Mouse (Mus musculus) lung, embryonic 15.5 days (tissue): ENCODE data around the gene Stk33. TPM values are rescaled to one million over a fixed set of nuclear protein-coding genes. Genes with fewer than 3 reads are reported as not detected.

Experiments used
- ATAC-seq: fragments of 200-750 bp; cut with Nextera tagmentation; 2 replicates; pipeline ENCODE4 v1.8.0; 2017; ENCODE audit warnings: moderate number of reproducible peaks, borderline replicate concordance; ENCODE audit not compliant: low FRiP score, low TSS enrichment; ENCODE audit errors: extremely low read depth
- H3K27ac ChIP-seq: fragments of 300-500 bp; sonication (generic); 2 replicates; pipeline ENCODE4 v1.5.1; 2015; ENCODE audit warnings: moderate library complexity, mild to moderate bottlenecking, inconsistent platforms
- H3K27me3 ChIP-seq: fragments of 300-500 bp; sonication (generic); 2 replicates; pipeline ENCODE4 v1.6.1; 2015; ENCODE audit warnings: inconsistent platforms
- H3K36me3 ChIP-seq: fragments of 300-500 bp; sonication (generic); 2 replicates; pipeline ENCODE4 v1.6.1; 2015; ENCODE audit warnings: inconsistent platforms
- H3K4me1 ChIP-seq: fragments of 300-500 bp; sonication (generic); 2 replicates; pipeline ENCODE4 v1.6.1; 2015; ENCODE audit warnings: inconsistent platforms
- H3K4me2 ChIP-seq: fragments of 300-500 bp; sonication (generic); 2 replicates; pipeline ENCODE4 v1.6.1; 2015; ENCODE audit warnings: inconsistent platforms, mild to moderate bottlenecking, moderate library complexity
- H3K4me3 ChIP-seq: fragments of 300-500 bp; sonication (generic); 2 replicates; pipeline ENCODE4 v1.5.1; 2015; ENCODE audit warnings: mild to moderate bottlenecking, inconsistent platforms
- H3K9ac ChIP-seq: fragments of 300-500 bp; sonication (generic); 2 replicates; pipeline ENCODE4 v1.6.1; 2015; ENCODE audit warnings: inconsistent platforms
- H3K9me3 ChIP-seq: fragments of 300-500 bp; sonication (generic); 2 replicates; pipeline ENCODE4 v1.6.1; 2016; ENCODE audit warnings: inconsistent platforms
- WGBS: fragments of 180-500 bp; shearing (Covaris S2); methylation state at CpG from one replicate; pipeline ENCODE4 v1.1.7; 2015; 5-methylcytosine and 5-hydroxymethylcytosine counted together
- polyA plus RNA-seq: library from polyadenylated mRNA; unstranded; fragments of >200 nt; fragmentation: Nextera tagmentation; extraction: Ambion mirVana; gene quantifications from 2 replicates; pipeline ENCODE4 v1.2.1, GENCODE M21; 2015

Stk33 gene
- polyA plus RNA-seq, 1 experiment from 2014 or later, result 2.3 TPM

DNA sequence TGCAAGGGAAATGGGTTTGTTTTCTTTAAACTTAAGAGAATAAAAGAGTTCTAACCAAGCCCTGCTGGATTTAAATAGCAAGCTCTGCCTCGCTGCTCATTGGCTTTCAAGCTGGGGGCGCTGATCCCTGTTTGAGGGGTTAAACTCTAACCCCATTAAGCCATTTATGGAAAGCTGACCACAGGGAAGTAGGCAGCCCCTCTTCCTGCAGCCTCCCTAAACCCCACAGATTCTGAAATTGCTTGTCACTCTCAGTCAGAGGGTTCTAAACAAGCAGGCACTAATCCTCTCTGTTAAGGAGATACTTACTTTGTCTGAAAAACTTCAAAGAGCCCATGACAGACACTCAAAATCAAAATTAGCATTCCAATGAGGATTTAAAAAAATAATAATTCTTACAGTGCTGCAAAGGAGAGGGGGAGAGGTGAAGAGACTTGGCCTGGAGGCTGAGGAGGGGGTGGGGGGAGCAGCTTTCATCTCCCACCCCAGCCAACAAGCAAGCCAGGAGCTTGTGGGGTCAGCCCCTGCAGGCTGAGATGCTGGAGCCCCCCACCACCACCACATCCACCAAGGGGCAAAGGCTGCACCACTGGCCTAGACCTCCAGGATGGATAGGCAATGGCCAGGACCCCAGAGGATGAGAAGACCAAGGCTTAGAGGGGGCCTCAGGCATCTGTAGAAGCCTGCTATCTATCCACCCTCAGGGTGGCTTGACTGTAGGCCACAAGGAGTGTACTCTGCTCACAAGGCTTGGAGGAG, 203.8 kb downstream of the Stk33 start:
- no peak overlapping the region for H3K4me3 ChIP-seq
- no peak overlapping the region for H3K4me2 ChIP-seq
- H3K36me3 ChIP-seq, result no peaks in the 10 kb centered on the region
- ATAC-seq, result no peak
- H3K27ac ChIP-seq, result no peak overlapping the region
- H3K9ac ChIP-seq, result no peak overlapping the region
- 45% methylated on average over 2 of the region's 2 CpGs for WGBS
- H3K9me3 ChIP-seq, result no peaks in the 10 kb centered on the region
- H3K27me3 ChIP-seq, result no peaks in the 10 kb centered on the region
- H3K4me1 ChIP-seq, result no peaks in the 10 kb centered on the region

DNA sequence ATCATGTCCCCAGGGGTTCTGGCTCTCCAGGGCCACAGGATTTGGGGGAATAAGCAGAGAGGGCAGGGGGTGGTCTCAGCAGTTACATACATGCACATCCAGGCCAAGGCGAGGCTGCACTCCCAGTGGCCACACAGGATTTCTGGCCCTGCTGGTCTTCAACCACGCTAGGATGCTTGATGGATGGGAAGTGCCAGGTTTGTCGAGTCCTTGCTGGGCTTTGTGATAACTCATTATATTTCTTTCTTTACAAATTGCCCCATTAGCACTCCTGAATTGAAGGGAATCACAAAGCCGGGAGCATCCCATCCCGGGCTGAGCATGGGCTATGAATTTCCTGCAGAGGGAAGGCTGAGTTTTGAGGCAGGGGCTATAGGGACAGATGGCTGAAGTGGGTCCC, 204.4 kb downstream of the Stk33 start:
- WGBS, result 42% methylated on average over 5 of the region's 5 CpGs
- no peak overlapping the region for H3K4me3 ChIP-seq
- H3K4me2 ChIP-seq, result no peak overlapping the region
- no peak for ATAC-seq
- H3K27ac ChIP-seq, result no peak overlapping the region
- no peaks in the 10 kb centered on the region for H3K9me3 ChIP-seq
- H3K9ac ChIP-seq, result no peak overlapping the region
- H3K27me3 ChIP-seq, result no peaks in the 10 kb centered on the region
- H3K36me3 ChIP-seq, result no peaks in the 10 kb centered on the region
- no peaks in the 10 kb centered on the region for H3K4me1 ChIP-seq

DNA sequence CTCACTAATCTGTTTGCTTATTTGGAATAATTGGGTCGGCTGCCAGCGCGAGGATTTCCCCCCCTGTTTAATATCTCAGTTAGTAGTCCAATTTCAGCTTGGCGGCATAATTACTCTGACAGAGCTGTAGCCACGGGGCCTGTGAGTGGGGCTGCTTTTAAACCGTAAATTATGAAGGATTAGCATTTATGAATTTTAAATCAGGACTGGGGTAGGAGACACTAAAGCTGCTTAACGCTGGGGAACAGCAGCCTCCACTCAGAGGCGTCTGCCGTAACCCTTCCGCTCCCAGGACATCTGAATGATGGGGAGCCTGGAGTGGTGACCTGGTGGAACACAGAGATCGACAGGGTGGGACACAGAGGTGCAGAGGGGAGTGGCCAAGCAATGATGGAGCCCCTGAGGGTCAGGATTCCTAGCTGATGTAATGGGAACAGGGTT, 207.0 kb downstream of the Stk33 start:
- H3K9ac ChIP-seq, result no peak overlapping the region
- H3K4me2 ChIP-seq, result no peak overlapping the region
- no peak for ATAC-seq
- H3K36me3 ChIP-seq, result no peaks in the 10 kb centered on the region
- WGBS, result 65% methylated on average over 11 of the region's 11 CpGs
- no peaks in the 10 kb centered on the region for H3K4me1 ChIP-seq
- H3K4me3 ChIP-seq, result no peak overlapping the region
- H3K27ac ChIP-seq, result no peak overlapping the region
- H3K27me3 ChIP-seq, result no peaks in the 10 kb centered on the region
- H3K9me3 ChIP-seq, result no peaks in the 10 kb centered on the region

DNA sequence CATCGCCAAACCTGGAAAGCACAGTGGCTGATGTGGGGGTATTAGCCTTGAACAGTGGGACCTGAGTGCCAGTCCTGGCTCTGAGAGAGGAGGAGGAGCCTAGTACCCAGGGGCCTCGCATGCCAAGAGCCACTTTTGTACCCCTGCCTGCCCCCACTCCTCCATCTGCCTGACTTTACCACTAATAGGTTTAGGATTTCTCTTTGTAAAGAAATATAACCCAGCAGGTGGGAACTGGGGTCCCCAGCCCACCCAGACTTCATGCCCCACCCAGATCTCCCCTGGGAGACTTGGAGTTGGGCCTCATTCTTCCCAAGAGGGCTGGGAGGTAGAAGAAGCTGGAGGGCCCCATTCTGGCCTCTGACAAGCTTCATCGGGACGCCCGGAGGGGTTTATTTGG, 207.6 kb downstream of the Stk33 start:
- no peak overlapping the region for H3K4me3 ChIP-seq
- 79% methylated on average over 5 of the region's 5 CpGs for WGBS
- no peak for ATAC-seq

DNA sequence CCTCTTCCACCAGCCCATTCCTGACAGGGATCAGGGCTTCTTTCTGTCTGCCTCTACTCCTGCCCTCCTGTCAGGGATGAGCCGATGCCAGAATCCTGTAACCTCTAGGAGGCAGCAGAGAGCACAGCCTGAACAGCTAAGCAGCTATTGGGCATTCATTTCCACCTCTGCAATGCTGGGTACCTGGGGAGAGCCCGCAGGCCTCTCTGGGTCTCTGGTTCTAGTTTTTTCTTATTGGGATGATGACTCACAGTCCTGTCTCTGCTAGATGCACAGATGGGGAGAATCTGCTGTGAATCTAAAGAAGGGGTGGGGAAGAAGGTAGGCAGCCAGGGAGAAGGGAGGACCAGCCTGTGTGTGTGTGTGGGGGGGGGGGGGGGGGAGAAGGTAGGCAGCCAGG, 208.1 kb downstream of the Stk33 start:
- WGBS, result 28% methylated on average over 2 of the region's 2 CpGs
- Histone ChIP-seq H3K4me1 (no peaks in the 10 kb centered on the region), H3K9me3 (no peaks in the 10 kb centered on the region), H3K9ac (no peak overlapping the region), H3K4me2 (no peak overlapping the region), H3K36me3 (no peaks in the 10 kb centered on the region), H3K27me3 (no peaks in the 10 kb centered on the region), H3K27ac (no peak overlapping the region), H3K4me3 (no peak overlapping the region)
- 0 out of 2 replicates have a peak, but pooled peaks have one; percentile 16 for ATAC-seq

More for the DNA sequence above, 207.6 kb downstream of the Stk33 start:
- Histone ChIP-seq H3K4me2 (no peak overlapping the region), H3K4me1 (no peaks in the 10 kb centered on the region), H3K9ac (no peak overlapping the region), H3K27me3 (no peaks in the 10 kb centered on the region), H3K27ac (no peak overlapping the region), H3K9me3 (no peaks in the 10 kb centered on the region), H3K36me3 (no peaks in the 10 kb centered on the region)

Other genes with a start within 250 kb of the Stk33 start
- 0.02 and 0.03 TPM in 2 replicates for gene Trim66, start 69.1 kb upstream of the Stk33 start, polyA plus RNA-seq
- 136 and 146 TPM in 2 replicates for gene Rpl27a, start 80.1 kb upstream of the Stk33 start, polyA plus RNA-seq